Mouse (Mus musculus) T-cell, adult 66 days (primary cell): ENCODE measurements around the gene H2-M10.2. TPM values are rescaled to one million over a fixed set of nuclear protein-coding genes. Genes with fewer than 3 reads are reported as not detected.

ENCODE experiments used
- total RNA-seq, 2 experiments: library from RNA; stranded (reverse); gene quantifications; 3 replicates in 1 of 2; 4 replicates in 1 of 2; pipeline ENCODE4 v1.2.4; 2023

The H2-M10.2 gene
- total RNA-seq, result not detected

DNA sequence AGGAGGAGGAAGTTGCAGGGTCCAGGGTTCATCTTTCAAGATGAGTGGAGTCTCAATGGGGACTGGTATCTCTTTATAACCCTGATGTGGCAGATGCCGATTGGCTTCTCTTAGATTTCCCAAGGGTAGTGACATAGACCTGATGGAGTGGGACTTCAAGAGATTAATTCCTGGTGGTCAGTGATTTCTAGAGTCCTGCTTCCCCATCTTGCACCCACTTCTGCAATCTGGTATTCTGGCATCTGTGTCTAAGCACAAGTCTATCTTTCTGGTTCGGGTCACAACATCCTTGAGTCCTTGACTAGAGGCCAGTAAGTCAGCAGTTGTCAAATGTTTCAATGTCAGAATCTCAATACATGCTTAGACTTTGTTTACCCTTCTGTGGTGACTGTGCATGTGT is at the start of gene H2-M10.2:
TSS of gene H2-M10.2 (minus strand) at position 101 of the 400 bp plus-strand sequence.

DNA sequence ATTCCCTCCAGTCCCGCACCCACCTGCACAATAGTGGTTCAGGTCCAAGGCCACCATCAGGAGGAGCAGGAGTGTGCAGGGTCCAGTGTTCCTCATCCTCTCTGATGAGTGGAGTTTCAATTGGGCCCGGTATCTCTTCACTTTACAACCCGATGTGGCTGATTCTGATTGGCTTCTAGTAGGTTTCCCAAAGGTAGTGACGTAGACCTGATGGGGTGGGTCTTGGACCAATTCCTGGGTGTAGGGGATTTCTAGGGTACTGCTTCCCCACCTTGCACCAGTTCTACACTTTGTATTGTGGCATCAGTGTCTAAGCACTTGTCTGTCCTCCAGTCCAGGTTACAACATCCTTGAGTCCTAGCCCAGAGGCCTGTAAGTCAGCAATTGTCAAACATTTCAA is 39.8 kb upstream of the H2-M10.2 start, which contains the start of gene H2-M10.1:
TSS of gene H2-M10.1 (minus strand) at position 101 of the 400 bp plus-strand sequence.

DNA sequence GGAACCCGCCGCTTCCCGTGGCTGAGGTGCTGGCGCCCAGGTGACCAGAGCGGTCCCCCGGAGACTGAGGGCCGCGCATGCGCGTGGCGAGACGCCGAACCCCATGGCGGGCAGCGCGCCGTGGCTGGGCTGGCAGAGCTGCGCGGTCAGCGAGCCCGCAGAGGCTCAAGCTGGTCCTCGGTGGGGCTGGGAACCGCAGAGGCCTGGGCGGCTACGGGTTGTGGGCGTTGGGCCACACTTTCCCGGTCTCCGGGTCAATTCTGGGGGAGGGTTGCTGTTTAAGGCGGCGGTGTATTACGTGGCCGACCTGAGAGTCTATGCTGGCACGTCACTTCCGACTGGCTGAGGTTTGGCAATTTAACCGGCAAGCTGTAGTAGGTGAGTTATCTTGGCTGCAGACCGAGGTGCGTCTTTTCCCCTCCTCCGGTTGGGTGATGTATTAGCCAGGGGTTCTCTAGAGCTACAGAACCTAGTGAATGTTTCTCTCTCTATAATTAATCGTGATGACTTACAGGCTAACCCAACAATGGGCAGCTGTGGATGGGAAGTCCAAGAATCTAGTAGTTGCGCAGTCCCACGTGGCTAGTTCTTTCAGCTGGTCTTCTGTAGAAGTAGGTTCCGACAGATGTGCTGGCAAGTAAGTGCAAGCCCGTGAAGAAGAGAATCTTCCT is 14.6 kb downstream of the H2-M10.2 start, which contains the start of gene Trim39:
TSS of gene Trim39 (minus strand) at position 662 of the 671 bp plus-strand sequence.

DNA sequence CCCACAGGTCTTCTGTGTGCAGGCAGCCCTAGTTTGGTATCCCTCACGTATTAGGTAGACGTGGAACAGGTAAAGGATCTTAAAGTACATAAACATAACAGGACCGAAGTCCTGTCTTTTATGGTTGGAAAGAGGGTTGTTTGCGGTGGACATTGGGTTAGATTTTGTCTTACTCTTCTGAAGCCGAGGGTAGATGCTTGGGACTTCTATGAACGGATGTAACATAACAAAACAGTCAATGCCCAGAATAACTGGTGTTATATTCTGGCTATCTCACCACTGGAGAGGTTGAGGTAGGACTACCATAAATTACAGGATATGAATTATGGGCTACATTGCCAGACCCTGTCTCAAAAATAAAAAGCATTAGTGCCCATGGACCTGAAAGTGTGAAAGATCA is 28.3 kb downstream of the H2-M10.2 start, which contains the start of gene Rpp21:
TSS of gene Rpp21 (minus strand) at position 101 of the 400 bp plus-strand sequence.

Other genes with a start within 250 kb of the H2-M10.2 start
- gene H2-T22, start 243.7 kb downstream of the H2-M10.2 start, total RNA-seq, result 100 to 1,000 TPM; 195 to 209 TPM
- 1 to 10 TPM; 1.7 to 2.2 TPM for gene Gm6034, start 243.5 kb downstream of the H2-M10.2 start, total RNA-seq
- gene Gm11127, start 228.1 kb downstream of the H2-M10.2 start, total RNA-seq, result 10 to 100 TPM; 95.4 to 96.7 TPM
- gene Gm19684, start 164.8 kb downstream of the H2-M10.2 start, total RNA-seq, result 10 to 100 TPM; 13.9 to 15.9 TPM
- gene Gm7030, start 157.1 kb downstream of the H2-M10.2 start, total RNA-seq, result 10 to 100 TPM; 18.1 to 21.9 TPM
- 1 to 10 TPM in 1 of 2 experiments, not detected in 1; 1.6 TPM for gene Gm8909, start 118.0 kb downstream of the H2-M10.2 start, total RNA-seq
- gene H2-T3, start 96.2 kb downstream of the H2-M10.2 start, total RNA-seq, result 1 to 10 TPM in 1 of 2 experiments, under 1 TPM in 1; 0.79 to 1.4 TPM
- gene Rpp21, start 28.4 kb downstream of the H2-M10.2 start, total RNA-seq, result 10 to 100 TPM; 82.8 to 96.9 TPM
- gene Trim39, start 14.2 kb downstream of the H2-M10.2 start, total RNA-seq, result 10 to 100 TPM; 85.1 to 86.0 TPM
- gene H2-M10.1, start 39.7 kb upstream of the H2-M10.2 start, total RNA-seq, result not detected
- gene H2-M10.3, start 81.9 kb upstream of the H2-M10.2 start, total RNA-seq, result not detected
- not detected for gene H2-M10.4, start 175.8 kb upstream of the H2-M10.2 start, total RNA-seq